Mouse (Mus musculus): ENCODE results near the gene Rgl2. TPM values are rescaled to one million over a fixed set of nuclear protein-coding genes. Genes with fewer than 3 reads are reported as not detected.

Rgl2 gene
- polyA plus RNA-seq, 1 experiment from 2014 or later = 39.8 TPM

DNA sequence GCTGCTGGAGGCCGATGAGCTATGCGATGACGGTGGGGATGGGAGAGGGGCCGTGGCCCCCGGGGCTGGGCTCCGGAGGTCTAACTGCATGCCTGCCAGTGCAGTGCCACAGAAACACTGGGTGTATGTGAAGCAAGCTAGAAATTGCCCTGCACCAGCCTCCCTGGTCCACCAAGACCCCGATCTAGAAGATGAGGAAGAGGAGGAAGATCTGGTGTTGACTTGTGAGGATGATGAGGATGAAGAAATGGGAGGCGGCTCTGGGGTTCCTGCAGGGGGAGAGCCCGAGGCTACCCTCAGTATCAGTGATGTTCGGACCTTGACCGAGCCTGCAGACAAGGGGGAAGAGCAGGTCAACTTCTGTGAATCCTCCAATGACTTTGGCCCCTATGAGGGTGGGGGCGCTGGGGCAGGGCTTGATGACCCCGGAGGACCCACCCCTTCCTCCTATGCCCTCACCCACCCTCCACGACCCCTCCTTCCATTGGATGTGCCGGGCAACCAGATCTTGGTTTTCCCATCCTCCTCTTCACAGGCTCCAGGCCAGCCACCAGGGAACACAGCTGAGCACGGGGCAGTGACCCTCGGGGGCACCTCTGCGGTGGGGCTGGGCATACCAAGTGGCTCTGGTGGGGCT, 11.6 kb upstream of the Rgl2 start:
- Histone ChIP-seq H3K4me1 (ENCODE audit: control insufficient read depth, insufficient read depth, low read length) (peaks cover 18% of the 10 kb centered on the region), H3K4me2 (replicated peaks; ENCODE audit: low read depth, low read length) (no peak overlapping the region), H3K27me3 (ENCODE audit: control insufficient read depth, insufficient read depth, low read length) (no peaks in the 10 kb centered on the region), H3K36me3 (ENCODE audit: control insufficient read depth, insufficient read depth, low read length) (peaks cover 18% of the 10 kb centered on the region), H3K9ac (replicated peaks; ENCODE audit: low read depth, low read length) (no peak overlapping the region), H3K4me3 (ENCODE audit: low read depth, low read length) (no peak overlapping the region), H3K9me3 (ENCODE audit: control insufficient read depth, low read depth, low read length) (no peaks in the 10 kb centered on the region), H3K27ac (ENCODE audit: low read length) (no peak overlapping the region)
- no peak for ATAC-seq (ENCODE audit: insufficient number of reproducible peaks, insufficient read depth, low FRiP score, low read depth)
- 79% methylated on average over 18 of the region's 18 CpGs for WGBS

GRCm38 (mm10) chr17:33918293-33919203, 10.8 kb upstream of the Rgl2 start:
- Histone ChIP-seq H3K9me3 (ENCODE audit: control insufficient read depth, low read depth, low read length) (no peaks in the 10 kb centered on the region), H3K4me2 (replicated peaks; ENCODE audit: low read depth, low read length) (peak overlapping the region; percentile 99), H3K27ac (ENCODE audit: low read length) (peak overlapping the region; percentile 48), H3K9ac (replicated peaks; ENCODE audit: low read depth, low read length) (no peak overlapping the region), H3K4me3 (ENCODE audit: low read depth, low read length) (peak overlapping the region; percentile 70), H3K27me3 (ENCODE audit: control insufficient read depth, insufficient read depth, low read length) (no peaks in the 10 kb centered on the region), H3K36me3 (ENCODE audit: control insufficient read depth, insufficient read depth, low read length) (peaks cover 13% of the 10 kb centered on the region), H3K4me1 (ENCODE audit: control insufficient read depth, insufficient read depth, low read length) (peaks cover 18% of the 10 kb centered on the region)
- WGBS = 54% methylated on average over 37 of the region's 37 CpGs
- ATAC-seq (ENCODE audit: insufficient number of reproducible peaks, insufficient read depth, low FRiP score, low read depth) = no peak

DNA sequence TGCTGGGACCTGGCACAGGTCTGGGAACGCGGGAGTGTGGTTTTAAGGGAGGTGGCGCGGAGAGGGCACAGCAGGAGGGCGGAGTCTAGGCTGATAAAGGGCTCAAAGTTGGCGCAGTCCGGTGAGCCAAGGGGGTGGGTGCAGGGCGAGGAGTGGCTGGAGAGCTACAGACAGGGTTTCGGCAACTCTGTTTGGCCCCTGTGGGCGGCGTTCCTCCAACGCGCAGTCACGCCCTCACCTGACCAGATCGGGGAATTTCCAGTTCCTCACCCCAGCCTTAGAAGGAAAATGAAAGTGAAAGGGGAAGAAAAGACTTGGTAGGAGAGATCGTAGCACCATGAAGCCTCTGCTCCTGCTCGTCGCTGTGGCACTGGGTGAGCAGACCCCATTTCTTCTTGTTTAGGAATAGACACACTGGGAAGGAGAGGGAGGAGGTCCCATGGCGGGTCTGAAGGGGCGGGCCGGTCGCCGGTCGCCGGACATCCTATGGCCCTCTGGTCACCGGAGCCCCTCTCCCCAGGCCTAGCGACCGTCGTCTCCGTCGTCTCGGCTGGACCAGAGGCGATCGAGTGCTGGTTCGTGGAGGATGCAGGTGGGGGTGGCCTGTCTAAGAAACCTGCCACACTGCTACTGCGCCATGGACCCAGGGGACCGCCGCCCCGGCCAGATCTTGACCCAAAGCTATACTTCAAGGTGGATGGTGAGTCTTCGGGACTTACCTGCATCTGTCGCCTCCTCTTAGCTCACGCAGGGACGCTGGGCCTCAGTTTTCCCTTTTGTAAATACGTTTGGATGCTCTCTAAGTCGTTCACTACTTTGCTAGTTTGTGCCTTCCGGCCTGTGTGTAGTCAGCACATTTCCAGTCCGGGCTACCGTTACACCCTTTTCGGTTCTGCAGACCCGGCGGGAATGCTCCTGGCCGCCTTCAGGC, 9.7 kb upstream of the Rgl2 start:
- no peaks in the 10 kb centered on the region for H3K27me3 ChIP-seq (ENCODE audit: control insufficient read depth, insufficient read depth, low read length)
- H3K4me2 ChIP-seq (replicated peaks; ENCODE audit: low read depth, low read length) = peak overlapping the region; percentile 99
- H3K9ac ChIP-seq (replicated peaks; ENCODE audit: low read depth, low read length) = peak overlapping the region; percentile 55
- under 1% methylated on average over 52 of the region's 52 CpGs for WGBS
- peak overlapping the region; percentile 70 for H3K4me3 ChIP-seq (ENCODE audit: low read depth, low read length)
- H3K27ac ChIP-seq (ENCODE audit: low read length) = peak overlapping the region; percentile 48; the same call in 1 of the 2 replicates
- peaks cover 18% of the 10 kb centered on the region for H3K4me1 ChIP-seq (ENCODE audit: control insufficient read depth, insufficient read depth, low read length)
- H3K36me3 ChIP-seq (ENCODE audit: control insufficient read depth, insufficient read depth, low read length) = peaks cover 5% of the 10 kb centered on the region; the same call in 1 of the 2 replicates
- peak; percentile 34 for ATAC-seq (ENCODE audit: insufficient number of reproducible peaks, insufficient read depth, low FRiP score, low read depth)
- H3K9me3 ChIP-seq (ENCODE audit: control insufficient read depth, low read depth, low read length) = no peaks in the 10 kb centered on the region

- Histone ChIP-seq H3K27ac (ENCODE audit: low read length) (peak overlapping the region; percentile 48; the same call in 1 of the 2 replicates), H3K4me3 (ENCODE audit: low read depth, low read length) (peak overlapping the region; percentile 70), H3K9me3 (ENCODE audit: control insufficient read depth, low read depth, low read length) (no peaks in the 10 kb centered on the region), H3K36me3 (ENCODE audit: control insufficient read depth, insufficient read depth, low read length) (no peaks in the 10 kb centered on the region), H3K27me3 (ENCODE audit: control insufficient read depth, insufficient read depth, low read length) (no peaks in the 10 kb centered on the region), H3K4me2 (replicated peaks; ENCODE audit: low read depth, low read length) (peak overlapping the region; percentile 99), H3K9ac (replicated peaks; ENCODE audit: low read depth, low read length) (peak overlapping the region; percentile 55), H3K4me1 (ENCODE audit: control insufficient read depth, insufficient read depth, low read length) (peaks cover 13% of the 10 kb centered on the region)
- ATAC-seq (ENCODE audit: insufficient number of reproducible peaks, insufficient read depth, low FRiP score, low read depth) = peak; percentile 35; the same call in 1 of the 2 replicates
- under 1% methylated on average over 36 of the region's 36 CpGs for WGBS
Observed at GRCm38 (mm10) chr17:33920282-33921097, 8.9 kb upstream of the Rgl2 start.

- Histone ChIP-seq H3K9ac (replicated peaks; ENCODE audit: low read depth, low read length) (no peak overlapping the region), H3K4me3 (ENCODE audit: low read depth, low read length) (no peak overlapping the region), H3K36me3 (ENCODE audit: control insufficient read depth, insufficient read depth, low read length) (0 out of 2 replicates have a peak, but pooled peaks cover under 1% of the 10 kb centered on the region), H3K27ac (ENCODE audit: low read length) (no peak overlapping the region), H3K4me1 (ENCODE audit: control insufficient read depth, insufficient read depth, low read length) (peaks cover 13% of the 10 kb centered on the region), H3K9me3 (ENCODE audit: control insufficient read depth, low read depth, low read length) (no peaks in the 10 kb centered on the region), H3K27me3 (ENCODE audit: control insufficient read depth, insufficient read depth, low read length) (no peaks in the 10 kb centered on the region), H3K4me2 (replicated peaks; ENCODE audit: low read depth, low read length) (no peak overlapping the region)
- ATAC-seq (ENCODE audit: insufficient number of reproducible peaks, insufficient read depth, low FRiP score, low read depth) = no peak
- WGBS = 89% methylated on average over 7 of the region's 7 CpGs
Observed at GRCm38 (mm10) chr17:33921361-33921760, 8.0 kb upstream of the Rgl2 start.

DNA sequence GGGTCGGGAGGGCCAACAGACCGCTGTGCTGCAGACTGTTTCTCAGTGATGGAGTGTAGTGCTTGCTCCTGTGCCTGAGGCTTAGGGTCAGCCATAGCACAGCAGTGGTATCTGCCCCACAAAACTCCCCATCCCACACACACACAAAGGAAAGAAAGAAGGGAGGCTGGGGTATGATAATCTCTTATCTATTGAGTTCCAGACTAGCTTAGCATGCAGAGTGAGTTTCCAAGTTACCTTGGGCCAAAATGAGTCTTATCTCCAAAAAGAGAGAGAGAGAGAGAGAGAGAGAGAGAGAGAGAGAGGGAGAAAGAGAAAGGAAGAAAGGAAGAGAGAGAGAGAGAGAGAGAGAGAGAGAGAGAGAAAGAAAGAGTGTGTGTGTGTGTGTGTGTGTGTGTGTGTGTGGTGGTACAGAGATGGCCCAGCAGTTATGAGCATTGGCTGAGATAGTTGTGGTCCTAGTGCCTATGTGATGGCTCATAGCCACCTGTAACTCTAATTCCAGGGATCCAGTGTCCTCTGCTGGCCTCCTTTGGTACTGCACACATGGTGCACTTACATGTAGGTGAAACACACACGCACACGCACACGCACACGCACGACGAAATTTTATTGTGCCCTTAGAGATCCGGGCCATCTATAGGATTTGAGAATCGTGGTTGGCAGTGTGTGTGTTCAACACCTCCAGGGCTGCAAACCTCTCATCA, 4.6 kb upstream of the Rgl2 start:
- H3K4me3 ChIP-seq (ENCODE audit: low read depth, low read length) = no peak overlapping the region
- no peak for ATAC-seq (ENCODE audit: insufficient number of reproducible peaks, insufficient read depth, low FRiP score, low read depth)
- H3K9me3 ChIP-seq (ENCODE audit: control insufficient read depth, low read depth, low read length) = no peaks in the 10 kb centered on the region
- no peak overlapping the region for H3K4me2 ChIP-seq (replicated peaks; ENCODE audit: low read depth, low read length)
- 86% methylated on average over 10 of the region's 10 CpGs for WGBS
- no peaks in the 10 kb centered on the region for H3K27me3 ChIP-seq (ENCODE audit: control insufficient read depth, insufficient read depth, low read length)
- H3K36me3 ChIP-seq (ENCODE audit: control insufficient read depth, insufficient read depth, low read length) = 0 out of 2 replicates have a peak, but pooled peaks cover 3% of the 10 kb centered on the region
- H3K27ac ChIP-seq (ENCODE audit: low read length) = no peak overlapping the region
- H3K9ac ChIP-seq (replicated peaks; ENCODE audit: low read depth, low read length) = no peak overlapping the region
- peaks cover 4% of the 10 kb centered on the region for H3K4me1 ChIP-seq (ENCODE audit: control insufficient read depth, insufficient read depth, low read length)

DNA sequence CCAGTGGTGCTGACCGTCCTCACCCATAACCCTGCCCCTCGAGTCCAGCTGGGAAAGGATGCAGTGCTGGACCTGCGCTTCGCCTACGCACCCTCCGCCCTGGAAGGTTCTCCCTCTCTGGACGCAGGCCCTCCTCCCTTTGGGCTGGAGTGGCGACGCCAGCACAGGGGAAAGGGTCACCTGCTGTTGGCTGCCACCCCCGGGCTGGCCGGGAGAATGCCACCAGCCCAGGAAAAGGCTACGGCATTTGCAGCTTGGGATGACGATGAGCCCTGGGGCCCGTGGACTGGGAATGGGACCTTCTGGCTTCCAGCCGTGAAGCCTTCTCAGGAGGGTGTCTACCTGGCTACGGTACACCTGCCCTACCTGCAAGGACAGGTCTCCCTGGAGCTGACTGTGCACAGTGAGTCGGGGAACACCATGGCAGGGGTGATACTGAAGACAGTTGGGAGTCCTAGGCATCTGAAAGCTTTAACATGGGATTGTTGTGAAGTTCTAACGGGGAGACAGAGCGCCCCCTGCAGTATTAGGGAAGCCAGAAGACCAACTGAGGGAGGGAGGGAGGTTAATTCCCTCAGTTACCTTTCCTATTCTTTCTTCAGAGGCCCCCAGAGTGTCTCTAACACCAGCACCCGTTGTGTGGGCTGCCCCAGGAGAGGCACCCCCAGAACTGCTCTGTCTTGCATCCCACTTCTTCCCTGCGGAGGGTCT, 3.8 kb upstream of the Rgl2 start:
- H3K4me2 ChIP-seq (replicated peaks; ENCODE audit: low read depth, low read length) = no peak overlapping the region
- 83% methylated on average over 21 of the region's 21 CpGs for WGBS
- H3K4me1 ChIP-seq (ENCODE audit: control insufficient read depth, insufficient read depth, low read length) = peaks cover 4% of the 10 kb centered on the region
- no peak overlapping the region for H3K4me3 ChIP-seq (ENCODE audit: low read depth, low read length)
- no peaks in the 10 kb centered on the region for H3K9me3 ChIP-seq (ENCODE audit: control insufficient read depth, low read depth, low read length)
- no peak overlapping the region for H3K9ac ChIP-seq (replicated peaks; ENCODE audit: low read depth, low read length)
- ATAC-seq (ENCODE audit: insufficient number of reproducible peaks, insufficient read depth, low FRiP score, low read depth) = no peak
- H3K27ac ChIP-seq (ENCODE audit: low read length) = no peak overlapping the region
- H3K27me3 ChIP-seq (ENCODE audit: control insufficient read depth, insufficient read depth, low read length) = no peaks in the 10 kb centered on the region
- 0 out of 2 replicates have a peak, but pooled peaks cover 3% of the 10 kb centered on the region for H3K36me3 ChIP-seq (ENCODE audit: control insufficient read depth, insufficient read depth, low read length)
